Mouse (Mus musculus): ENCODE results near the gene Snapc5. TPM values are rescaled to one million over a fixed set of nuclear protein-coding genes. Genes with fewer than 3 reads are reported as not detected.
"Not testable (repeated sequence)": the region's sequence is repeated elsewhere in the genome, so short reads cannot be mapped to it uniquely, and the experiment has no call there.

The Snapc5 gene
- polyA plus RNA-seq (2016; fragmentation: Nextera tagmentation; extraction: Ambion mirVana): 40.0 and 42.3 TPM in 2 replicates

DNA sequence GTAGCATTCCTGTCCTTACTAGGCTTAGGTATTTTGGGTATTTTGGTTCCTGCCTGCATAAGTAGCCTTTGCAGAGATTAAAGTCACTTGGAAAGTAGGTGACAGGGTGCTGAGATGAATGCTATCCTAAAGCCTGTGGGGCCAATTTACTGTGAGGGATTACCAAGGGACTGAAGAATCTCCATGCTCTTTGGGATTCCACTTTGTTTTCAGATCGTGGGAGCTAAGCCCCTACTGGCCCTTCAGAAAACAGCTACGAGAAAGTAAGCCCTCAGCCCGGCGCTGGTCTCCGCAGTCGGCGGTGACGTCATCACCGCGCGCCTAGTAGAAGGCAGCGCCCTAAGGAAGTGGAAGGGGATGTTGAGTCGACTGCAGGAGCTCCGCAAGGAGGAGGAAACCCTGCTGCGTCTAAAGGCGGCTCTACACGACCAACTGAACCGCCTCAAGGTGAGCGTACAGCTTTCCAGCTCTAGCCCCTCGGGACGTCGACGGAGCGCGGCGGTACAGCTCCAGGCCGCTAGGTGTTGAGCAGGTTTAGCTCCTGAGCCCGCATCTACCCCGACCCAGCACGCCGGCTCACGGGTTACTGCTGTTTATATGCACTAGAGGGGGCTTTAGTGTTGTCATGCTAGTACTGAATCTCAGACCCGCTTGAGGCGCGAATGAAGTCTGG is at the start of gene Snapc5:
TSS of gene Snapc5 (plus strand) at position 301 of the 673 bp plus-strand sequence.
- H3K36me3 ChIP-seq: peaks cover 92% of the 10 kb centered on the region
- peak; percentile 92 for DNase-seq (ENCODE audit: low spot score)
- 1% methylated on average over 35 of the region's 35 CpGs for WGBS
- peaks cover 26% of the 10 kb centered on the region for H3K4me1 ChIP-seq
- no peaks in the 10 kb centered on the region for H3K27me3 ChIP-seq (ENCODE audit: low read depth, poor library complexity, severe bottlenecking)
- H3K27ac ChIP-seq (replicated peaks): peak within 1 kb of the TSS; percentile 83
- peak within 1 kb of the TSS; percentile 72 for H3K4me3 ChIP-seq
- no peaks in the 10 kb centered on the region for H3K9me3 ChIP-seq (replicated peaks)

DNA sequence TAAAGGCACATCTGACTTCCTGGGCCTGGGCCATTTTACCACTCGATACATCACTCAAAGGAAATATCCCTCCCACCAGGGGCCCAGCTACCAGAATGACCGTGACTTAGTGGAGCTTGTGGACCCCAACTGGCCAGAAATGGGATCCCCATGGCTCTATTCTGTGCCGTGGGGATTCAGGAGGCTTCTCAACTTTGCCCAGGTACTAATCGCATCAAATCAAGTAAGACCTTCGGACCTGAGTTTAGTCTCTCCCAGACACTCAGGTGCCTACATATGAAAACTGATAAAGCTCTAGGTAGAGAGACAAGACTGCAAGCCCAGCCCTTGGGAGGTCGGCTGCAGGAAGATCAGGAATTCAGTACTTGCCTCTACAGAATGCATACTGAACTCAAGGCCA is 47.5 kb upstream of the Snapc5 start:
- 86% methylated on average over 6 of the region's 6 CpGs for WGBS
- peaks cover 15% of the 10 kb centered on the region for H3K36me3 ChIP-seq

GRCm38 (mm10) chr9:64138896-64139295 is 40.2 kb upstream of the Snapc5 start:
- H3K4me1 ChIP-seq; H3K4me3 ChIP-seq; H3K27ac ChIP-seq (replicated peaks); H3K9me3 ChIP-seq (replicated peaks); H3K27me3 ChIP-seq (ENCODE audit: low read depth, poor library complexity, severe bottlenecking): not testable (repeated sequence)
- DNase-seq (ENCODE audit: low spot score): peak; percentile 42
- H3K36me3 ChIP-seq: peaks cover 73% of the 10 kb centered on the region
- WGBS: 12% methylated on average over 6 of the region's 6 CpGs

More for the DNA sequence above, 47.5 kb upstream of the Snapc5 start:
- Histone ChIP-seq H3K4me3 (no peak overlapping the region), H3K4me1 (no peaks in the 10 kb centered on the region), H3K27ac (replicated peaks) (no peak overlapping the region), H3K9me3 (replicated peaks) (no peaks in the 10 kb centered on the region), H3K27me3 (ENCODE audit: low read depth, poor library complexity, severe bottlenecking) (no peaks in the 10 kb centered on the region)
- no peak for DNase-seq (ENCODE audit: low spot score)

- 91% methylated on average over 9 of the region's 9 CpGs for WGBS
- H3K27ac ChIP-seq (replicated peaks): no peak overlapping the region
- H3K36me3 ChIP-seq: peaks cover 82% of the 10 kb centered on the region
- no peaks in the 10 kb centered on the region for H3K27me3 ChIP-seq (ENCODE audit: low read depth, poor library complexity, severe bottlenecking)
- H3K9me3 ChIP-seq (replicated peaks): no peaks in the 10 kb centered on the region
- no peaks in the 10 kb centered on the region for H3K4me1 ChIP-seq
- DNase-seq (ENCODE audit: low spot score): no peak
- no peak overlapping the region for H3K4me3 ChIP-seq
Observed at GRCm38 (mm10) chr9:64139879-64140278, 39.2 kb upstream of the Snapc5 start.

DNA sequence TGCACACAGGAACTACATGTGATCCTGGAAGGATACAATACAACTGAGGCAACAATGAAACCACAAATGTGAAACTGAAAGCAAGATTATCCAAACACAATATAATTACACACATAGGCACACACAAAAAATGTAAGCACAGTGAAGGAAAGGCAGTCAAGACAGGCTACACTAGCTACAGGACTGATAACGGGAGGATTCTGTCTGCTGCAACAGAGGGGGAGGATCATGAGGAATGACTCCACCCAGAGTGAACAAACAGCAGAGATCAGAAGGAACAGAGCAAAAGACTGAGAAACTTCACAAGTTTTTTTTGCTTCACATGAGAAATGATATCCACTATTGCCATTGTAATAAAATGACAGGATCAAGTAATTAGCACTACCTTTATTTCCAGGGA is 22.4 kb upstream of the Snapc5 start:
- Histone ChIP-seq H3K4me1 (no peaks in the 10 kb centered on the region), H3K27me3 (ENCODE audit: low read depth, poor library complexity, severe bottlenecking) (no peaks in the 10 kb centered on the region), H3K9me3 (replicated peaks) (no peaks in the 10 kb centered on the region), H3K36me3 (peaks cover 99% of the 10 kb centered on the region), H3K4me3 (no peak overlapping the region), H3K27ac (replicated peaks) (no peak overlapping the region)
- 92% methylated on average over 1 of the region's 1 CpGs for WGBS
- no peak for DNase-seq (ENCODE audit: low spot score)

DNA sequence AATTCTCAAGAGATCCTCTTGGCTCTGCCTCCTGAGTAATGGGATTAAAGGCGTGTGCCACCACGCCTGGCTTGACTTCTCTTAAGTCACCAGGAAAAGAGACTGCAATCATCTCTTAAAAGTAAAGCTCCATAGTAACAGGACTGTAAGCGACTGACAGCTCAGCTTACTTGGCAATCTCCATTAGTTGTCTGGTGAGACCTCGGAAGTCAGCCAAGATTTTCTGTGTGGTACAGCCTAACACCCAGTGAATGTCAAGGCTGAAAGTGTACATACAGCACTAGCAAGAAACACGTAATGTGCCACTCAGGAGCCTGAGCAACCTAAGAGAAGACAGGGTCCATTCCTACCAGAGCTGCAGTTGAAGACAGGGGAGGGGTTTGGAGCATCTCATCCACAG is 18.6 kb upstream of the Snapc5 start:
- no peaks in the 10 kb centered on the region for H3K27me3 ChIP-seq (ENCODE audit: low read depth, poor library complexity, severe bottlenecking)
- peaks cover 97% of the 10 kb centered on the region for H3K36me3 ChIP-seq
- H3K4me1 ChIP-seq: no peaks in the 10 kb centered on the region
- no peak for DNase-seq (ENCODE audit: low spot score)
- no peaks in the 10 kb centered on the region for H3K9me3 ChIP-seq (replicated peaks)
- H3K27ac ChIP-seq (replicated peaks): no peak overlapping the region
- WGBS: 92% methylated on average over 5 of the region's 5 CpGs
- H3K4me3 ChIP-seq: no peak overlapping the region

GRCm38 (mm10) chr9:64169967-64170366 is 9.1 kb upstream of the Snapc5 start:
- H3K9me3 ChIP-seq (replicated peaks); H3K27ac ChIP-seq (replicated peaks); DNase-seq (ENCODE audit: low spot score); H3K27me3 ChIP-seq (ENCODE audit: low read depth, poor library complexity, severe bottlenecking); H3K4me3 ChIP-seq: not testable (repeated sequence)
- H3K36me3 ChIP-seq: peaks cover 53% of the 10 kb centered on the region
- 91% methylated on average over 3 of the region's 3 CpGs for WGBS
- peaks cover 25% of the 10 kb centered on the region for H3K4me1 ChIP-seq

DNA sequence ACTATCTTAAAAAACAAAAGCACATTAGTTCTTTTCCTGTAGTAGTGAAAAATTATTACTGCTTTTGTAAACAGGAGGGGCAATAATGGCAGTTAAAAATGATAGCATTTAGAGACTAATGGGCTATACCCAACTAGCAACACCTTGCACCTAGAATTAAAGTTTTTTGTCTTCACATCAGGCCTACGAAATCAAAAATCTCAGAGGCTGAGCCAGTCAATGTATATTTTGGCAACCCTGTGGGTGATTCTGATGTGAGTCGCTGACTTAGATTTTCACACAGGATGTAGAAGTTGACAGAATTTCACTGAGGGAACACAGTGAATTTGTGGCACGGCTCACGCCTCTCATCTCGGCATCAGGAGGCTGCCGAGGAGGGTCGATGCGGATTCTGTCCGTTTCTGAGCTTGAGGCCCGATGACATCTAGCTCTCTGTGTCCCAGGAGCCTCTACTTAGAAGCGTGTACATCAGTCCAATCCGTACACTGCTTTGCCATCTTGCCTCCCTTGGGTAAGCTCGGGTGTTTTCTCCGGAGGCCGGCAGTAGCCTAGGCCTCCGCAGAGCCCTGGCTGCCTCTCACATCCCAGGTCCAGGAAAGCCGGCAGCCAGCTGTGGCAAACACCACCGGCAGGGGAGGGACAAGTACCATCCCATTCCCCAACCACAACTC is 6.8 kb upstream of the Snapc5 start:
- Histone ChIP-seq H3K4me1 (peaks cover 26% of the 10 kb centered on the region), H3K9me3 (replicated peaks) (no peaks in the 10 kb centered on the region), H3K4me3 (peak overlapping the region; percentile 94), H3K27ac (replicated peaks) (peak overlapping the region; percentile 97), H3K27me3 (ENCODE audit: low read depth, poor library complexity, severe bottlenecking) (no peaks in the 10 kb centered on the region), H3K36me3 (peaks cover 53% of the 10 kb centered on the region)
- 3% methylated on average over 18 of the region's 18 CpGs for WGBS
- no peak for DNase-seq (ENCODE audit: low spot score)

DNA sequence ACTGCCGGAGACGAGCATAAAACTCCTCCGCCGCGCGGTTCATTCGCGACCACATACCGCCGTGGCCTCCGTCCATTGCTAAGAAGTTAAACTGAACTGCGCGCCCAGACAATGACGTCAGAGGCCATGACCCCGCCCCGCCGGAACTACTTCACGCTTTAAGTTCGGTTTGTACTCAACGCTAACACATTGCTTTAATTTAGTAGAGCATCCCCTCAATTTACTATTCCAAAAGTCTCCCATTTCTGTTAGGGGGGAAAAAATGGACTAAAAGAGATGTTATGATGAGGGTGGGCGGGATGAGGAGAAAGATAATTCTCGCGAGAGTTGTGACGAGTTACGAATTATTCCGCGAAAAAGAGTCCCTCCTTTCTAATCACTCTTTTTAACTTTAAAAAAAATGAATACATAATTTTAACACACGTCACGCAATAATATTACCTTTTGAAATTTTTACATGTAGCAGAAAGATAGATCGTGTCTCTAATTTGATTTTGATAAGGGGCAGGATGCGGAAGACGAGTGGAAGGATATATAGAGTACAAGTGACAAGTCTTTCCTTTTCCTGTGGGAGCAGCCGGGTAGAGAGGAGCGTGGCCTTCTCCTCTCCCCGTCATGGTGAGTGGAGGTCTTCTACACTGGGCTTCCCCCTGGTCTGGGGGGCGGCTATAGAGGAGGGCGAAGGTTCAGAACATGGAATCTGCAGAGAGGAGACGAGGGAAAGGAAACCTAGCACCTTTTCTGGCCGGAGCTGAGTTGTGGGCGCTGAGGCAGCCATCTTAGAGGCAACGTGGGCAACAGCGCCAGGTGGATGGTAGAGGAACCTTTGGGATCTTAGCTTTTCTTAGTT is 6.0 kb upstream of the Snapc5 start, which contains the start of the genes Zwilch and Rpl4:
TSS of gene Zwilch (minus strand) at position 289 of the 850 bp plus-strand sequence.
TSS of gene Rpl4 (plus strand) at position 560 of the 850 bp plus-strand sequence.
- Histone ChIP-seq H3K27me3 (ENCODE audit: low read depth, poor library complexity, severe bottlenecking) (no peaks in the 10 kb centered on the region), H3K27ac (replicated peaks) (peak within 1 kb of the TSS; percentile 97), H3K9me3 (replicated peaks) (no peaks in the 10 kb centered on the region), H3K36me3 (peaks cover 53% of the 10 kb centered on the region), H3K4me3 (peak within 1 kb of the TSS; percentile 94), H3K4me1 (peaks cover 26% of the 10 kb centered on the region)
- WGBS: under 1% methylated on average over 42 of the region's 42 CpGs
- peak; percentile 86 for DNase-seq (ENCODE audit: low spot score)

DNA sequence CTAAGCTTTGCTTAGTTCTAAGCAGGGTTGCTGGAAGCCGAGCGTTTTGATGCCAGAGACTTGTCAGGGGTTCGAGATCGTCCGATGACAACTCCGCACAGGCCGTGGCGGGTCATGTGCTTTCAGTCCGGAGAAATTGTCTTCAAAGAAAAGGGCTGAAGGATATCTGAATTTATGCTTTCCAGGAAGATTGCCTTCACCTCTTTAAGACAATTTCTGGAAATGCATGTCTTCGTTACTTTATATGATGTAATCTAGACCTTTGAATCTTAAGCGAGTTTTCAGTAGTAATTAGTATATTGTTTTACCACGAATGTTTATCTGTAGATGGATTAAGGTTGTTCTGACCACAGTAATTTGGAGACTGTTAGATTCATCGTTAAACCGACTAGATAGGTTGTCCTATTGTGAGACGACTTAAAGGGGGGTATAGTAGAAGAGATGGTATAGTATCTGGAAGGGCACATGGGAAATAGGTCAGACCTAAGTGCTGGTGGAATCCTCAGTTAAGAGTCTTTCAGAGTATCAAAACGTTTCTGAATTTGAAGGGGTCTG is 5.3 kb upstream of the Snapc5 start:
- H3K4me1 ChIP-seq: peaks cover 29% of the 10 kb centered on the region
- under 1% methylated on average over 16 of the region's 16 CpGs for WGBS
- peak overlapping the region; percentile 94 for H3K4me3 ChIP-seq
- peaks cover 53% of the 10 kb centered on the region for H3K36me3 ChIP-seq
- H3K9me3 ChIP-seq (replicated peaks): no peaks in the 10 kb centered on the region
- no peaks in the 10 kb centered on the region for H3K27me3 ChIP-seq (ENCODE audit: low read depth, poor library complexity, severe bottlenecking)
- peak overlapping the region; percentile 97 for H3K27ac ChIP-seq (replicated peaks)
- no peak for DNase-seq (ENCODE audit: low spot score)

DNA sequence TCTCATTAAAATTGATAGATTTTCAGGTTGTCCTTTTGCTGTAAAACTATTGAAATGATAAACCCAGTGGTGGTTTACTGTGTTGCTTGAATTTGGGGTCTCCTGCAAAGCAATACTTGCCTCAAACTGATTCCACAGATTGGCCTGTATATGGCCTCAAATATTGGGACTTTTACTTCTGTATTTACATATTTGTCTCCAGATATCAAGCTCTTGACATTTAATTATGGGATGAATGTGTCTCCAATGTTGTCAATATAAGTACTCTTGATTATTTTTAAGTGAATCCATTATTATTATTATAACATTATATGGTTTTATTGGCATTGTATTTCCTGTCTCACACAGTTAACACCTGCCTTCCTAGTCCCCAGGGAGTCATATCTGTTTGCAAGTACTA is 4.7 kb upstream of the Snapc5 start:
- H3K4me3 ChIP-seq: peak overlapping the region; percentile 94
- no peak for DNase-seq (ENCODE audit: low spot score)
- peaks cover 53% of the 10 kb centered on the region for H3K36me3 ChIP-seq
- no peaks in the 10 kb centered on the region for H3K9me3 ChIP-seq (replicated peaks)
- peak overlapping the region; percentile 97 for H3K27ac ChIP-seq (replicated peaks)
- H3K27me3 ChIP-seq (ENCODE audit: low read depth, poor library complexity, severe bottlenecking): no peaks in the 10 kb centered on the region
- peaks cover 33% of the 10 kb centered on the region for H3K4me1 ChIP-seq

- Histone ChIP-seq H3K4me3 (peak overlapping the region; percentile 94), H3K27me3 (ENCODE audit: low read depth, poor library complexity, severe bottlenecking) (no peaks in the 10 kb centered on the region), H3K36me3 (peaks cover 50% of the 10 kb centered on the region), H3K9me3 (replicated peaks) (no peaks in the 10 kb centered on the region), H3K4me1 (peaks cover 37% of the 10 kb centered on the region), H3K27ac (replicated peaks) (no peak overlapping the region)
- 77% methylated on average over 8 of the region's 8 CpGs for WGBS
- no peak for DNase-seq (ENCODE audit: low spot score)
Observed at GRCm38 (mm10) chr9:64174766-64175165, 4.3 kb upstream of the Snapc5 start.
